Mouse (Mus musculus) frontal cortex, adult (tissue): ENCODE data around the gene Hdgfl2.

Source experiments
- ATAC-seq: cut with Nextera tagmentation; 2 replicates; pipeline ENCODE4 v1.9.2; 2017; ENCODE audit warnings: mild to moderate bottlenecking, moderate library complexity, mixed read lengths; ENCODE audit not compliant: low TSS enrichment

Gene Hdgfl2

GRCm38 (mm10) chr17:56078880-56079795, at the start of gene Hdgfl2:
Gene Hdgfl2, plus strand, starts transcription at chr17:56079634.
- ATAC-seq: peak; percentile 78

- no peak for ATAC-seq
Observed at GRCm38 (mm10) chr17:56030238-56030870, 49.1 kb upstream of the Hdgfl2 start.

- no peak for ATAC-seq
Observed at GRCm38 (mm10) chr17:56030919-56031318, 48.5 kb upstream of the Hdgfl2 start.

- no peak for ATAC-seq
Observed at GRCm38 (mm10) chr17:56031431-56031830, 48.0 kb upstream of the Hdgfl2 start.

GRCm38 (mm10) chr17:56032127-56032733, 47.2 kb upstream of the Hdgfl2 start:
- ATAC-seq: no peak

- ATAC-seq: no peak
Observed at GRCm38 (mm10) chr17:56032831-56033230, 46.6 kb upstream of the Hdgfl2 start.

GRCm38 (mm10) chr17:56034040-56034725, 45.3 kb upstream of the Hdgfl2 start:
- ATAC-seq: no peak

GRCm38 (mm10) chr17:56034726-56035100, 44.7 kb upstream of the Hdgfl2 start:
- ATAC-seq: no peak

GRCm38 (mm10) chr17:56035216-56035615, 44.2 kb upstream of the Hdgfl2 start:
- no peak for ATAC-seq

- peak; percentile 82 for ATAC-seq
Observed at GRCm38 (mm10) chr17:56036176-56036900, 43.1 kb upstream of the Hdgfl2 start, which contains the start of gene Sh3gl1. Gene Sh3gl1, minus strand, starts transcription at chr17:56036635.

- ATAC-seq: no peak
Observed at GRCm38 (mm10) chr17:56036901-56037287, 42.5 kb upstream of the Hdgfl2 start.

GRCm38 (mm10) chr17:56038583-56039261, 40.7 kb upstream of the Hdgfl2 start:
- ATAC-seq: no peak

- no peak for ATAC-seq
Observed at GRCm38 (mm10) chr17:56039345-56039744, 40.1 kb upstream of the Hdgfl2 start.

- ATAC-seq: peak; percentile 83
Observed at GRCm38 (mm10) chr17:56040030-56040856, 39.2 kb upstream of the Hdgfl2 start, which contains the start of gene Chaf1a. Gene Chaf1a, plus strand, starts transcription at chr17:56040439.

GRCm38 (mm10) chr17:56040857-56041163, 38.6 kb upstream of the Hdgfl2 start:
- ATAC-seq: no peak

GRCm38 (mm10) chr17:56051369-56051768, 28.1 kb upstream of the Hdgfl2 start:
- no peak for ATAC-seq

GRCm38 (mm10) chr17:56054938-56055337, 24.5 kb upstream of the Hdgfl2 start:
- no peak for ATAC-seq

- ATAC-seq: no peak
Observed at GRCm38 (mm10) chr17:56055945-56056678, 23.3 kb upstream of the Hdgfl2 start.
